Mouse (Mus musculus) layer of hippocampus, adult 9-10 months (tissue): ENCODE results near the gene Ung.

Experiments
- DNase-seq: peaks from one replicate; pipeline ENCODE4 v3.0.0; 2022; ENCODE audit warnings: low spot score

The Ung gene

DNA sequence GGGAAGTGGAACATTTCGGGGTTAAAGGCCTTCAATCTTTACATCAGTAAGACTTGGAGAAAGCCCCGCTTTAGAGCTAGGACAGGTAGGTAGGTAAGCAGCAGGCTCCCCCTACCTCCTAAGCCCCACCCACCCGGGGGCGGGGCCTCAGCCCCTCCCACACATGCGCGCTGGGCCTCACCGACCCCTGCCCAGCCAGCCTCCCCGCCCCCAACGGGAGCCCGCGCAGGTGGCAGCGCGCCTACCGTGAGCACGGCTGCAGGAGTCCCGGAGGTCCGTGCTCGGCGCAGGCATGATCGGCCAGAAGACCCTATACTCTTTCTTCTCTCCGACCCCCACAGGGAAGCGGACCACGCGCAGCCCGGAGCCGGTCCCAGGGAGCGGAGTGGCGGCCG is at the start of gene Ung:
Gene Ung, plus strand, starts transcription at position 176 of the 395 bp plus-strand sequence.
- DNase-seq: no peak

DNA sequence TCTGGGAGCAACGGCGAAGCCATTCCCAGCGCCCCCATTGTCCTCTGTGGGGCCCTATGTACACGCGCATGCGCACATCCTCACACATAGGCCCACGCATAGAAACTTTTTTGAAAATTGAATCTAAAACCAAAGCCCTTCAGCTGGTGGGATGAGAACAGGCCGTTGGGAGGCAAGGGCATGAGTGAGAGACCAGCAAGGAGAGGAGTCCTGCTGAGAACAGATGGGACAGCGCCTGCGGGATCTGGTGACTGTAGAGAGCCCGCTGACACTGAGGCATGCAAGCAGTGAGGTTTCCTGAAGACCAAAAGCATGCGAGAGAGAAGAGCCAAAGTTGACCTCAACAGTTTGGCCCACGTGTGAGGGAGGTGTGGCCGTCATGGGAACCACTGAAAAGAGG is 44.7 kb upstream of the Ung start:
- no peak for DNase-seq

DNA sequence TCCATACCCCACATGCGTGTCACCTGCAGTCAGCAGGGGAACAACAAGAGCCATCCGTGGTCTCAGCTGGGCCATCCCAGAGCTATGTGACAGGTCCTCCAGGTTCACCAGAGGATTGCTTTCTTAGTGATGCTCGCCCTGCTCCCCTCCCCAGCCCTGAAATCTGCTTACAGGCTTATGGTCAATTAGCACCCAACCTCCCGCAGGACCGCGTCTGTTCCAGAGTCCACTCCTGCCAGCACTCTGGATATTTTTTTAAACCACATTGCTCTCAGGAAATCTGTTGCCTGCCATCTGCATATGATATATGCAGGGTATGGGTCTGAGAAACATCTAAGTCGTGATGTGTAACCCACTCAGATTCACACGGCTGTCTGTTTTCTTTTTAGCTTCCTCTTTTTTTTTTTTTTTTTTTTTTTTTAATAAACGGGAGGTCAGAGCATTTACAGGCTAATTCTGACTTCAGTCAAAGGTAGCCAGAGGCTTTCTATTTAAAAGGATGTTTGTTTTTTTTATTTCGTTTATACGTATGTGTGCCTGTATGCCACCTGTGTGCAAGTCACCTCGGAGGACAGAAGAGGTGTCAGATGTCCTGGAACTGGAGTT is 42.2 kb upstream of the Ung start:
- DNase-seq: no peak

DNA sequence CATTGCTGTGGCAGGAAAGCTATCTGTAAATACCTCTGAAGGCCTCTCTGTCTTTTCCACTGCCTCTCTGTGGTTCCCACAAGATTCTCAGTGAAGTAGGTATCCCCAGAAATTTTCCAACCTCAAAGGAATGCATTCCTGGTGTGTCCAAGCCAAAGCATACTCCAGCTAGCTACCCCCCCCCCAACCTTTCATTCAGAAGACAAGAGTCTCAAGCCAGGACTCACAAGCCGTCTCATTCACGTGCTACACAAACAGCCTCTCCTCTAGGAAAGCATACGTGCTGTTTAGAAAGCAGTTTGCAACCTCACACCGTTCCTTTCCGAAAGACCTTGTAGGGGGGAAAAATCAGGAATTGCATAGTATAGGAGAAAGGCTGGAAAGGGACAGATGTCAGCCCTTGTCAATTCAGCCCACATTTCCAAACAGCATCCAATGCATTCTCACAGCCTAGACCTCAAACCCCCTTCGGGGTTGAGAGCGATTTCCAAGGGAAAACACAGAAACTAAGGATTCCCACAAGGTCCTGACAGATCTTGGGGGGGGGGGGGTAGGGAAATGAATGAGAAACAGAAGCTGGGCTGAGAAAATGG is 39.7 kb upstream of the Ung start:
- no peak for DNase-seq

DNA sequence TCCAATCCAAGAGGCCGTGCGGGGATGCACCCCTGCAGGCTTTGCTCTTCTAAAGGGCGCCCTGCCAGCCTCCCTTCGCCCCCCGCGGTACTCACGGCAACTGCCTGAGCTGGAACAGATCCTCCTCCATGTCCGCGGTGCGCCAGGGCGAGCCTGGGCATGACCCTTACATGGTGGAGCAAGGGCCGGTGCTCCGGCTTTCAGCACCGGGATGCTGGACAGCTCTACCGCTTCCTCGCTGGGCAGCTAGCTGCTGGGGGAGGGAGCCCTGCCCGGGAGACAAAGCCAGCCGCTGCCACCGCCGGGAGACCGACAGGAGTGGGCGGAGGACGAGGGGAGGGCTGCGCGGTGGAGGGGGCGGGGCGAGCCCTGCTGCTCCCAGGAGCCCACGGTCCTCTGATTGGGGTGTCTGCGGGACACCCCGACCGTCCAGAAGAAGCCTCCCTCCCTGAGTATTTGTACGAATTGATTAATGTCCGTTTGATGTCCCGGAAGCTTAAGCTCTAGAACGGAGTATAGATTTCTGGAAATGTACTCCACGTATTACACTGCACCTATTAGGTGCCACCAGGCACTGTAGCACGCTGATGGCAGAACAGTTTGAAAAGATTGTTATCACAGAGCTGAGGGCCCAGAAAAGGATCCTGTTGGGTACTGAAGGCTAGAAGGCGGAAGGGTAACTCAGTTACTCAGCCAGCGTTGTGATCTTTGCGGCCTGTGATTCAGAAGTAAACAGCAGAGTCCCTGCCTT is 39.0 kb upstream of the Ung start, which contains the start of gene Svop:
Gene Svop, minus strand, starts transcription at position 514 of the 751 bp plus-strand sequence.
- peak; percentile 31 for DNase-seq

DNA sequence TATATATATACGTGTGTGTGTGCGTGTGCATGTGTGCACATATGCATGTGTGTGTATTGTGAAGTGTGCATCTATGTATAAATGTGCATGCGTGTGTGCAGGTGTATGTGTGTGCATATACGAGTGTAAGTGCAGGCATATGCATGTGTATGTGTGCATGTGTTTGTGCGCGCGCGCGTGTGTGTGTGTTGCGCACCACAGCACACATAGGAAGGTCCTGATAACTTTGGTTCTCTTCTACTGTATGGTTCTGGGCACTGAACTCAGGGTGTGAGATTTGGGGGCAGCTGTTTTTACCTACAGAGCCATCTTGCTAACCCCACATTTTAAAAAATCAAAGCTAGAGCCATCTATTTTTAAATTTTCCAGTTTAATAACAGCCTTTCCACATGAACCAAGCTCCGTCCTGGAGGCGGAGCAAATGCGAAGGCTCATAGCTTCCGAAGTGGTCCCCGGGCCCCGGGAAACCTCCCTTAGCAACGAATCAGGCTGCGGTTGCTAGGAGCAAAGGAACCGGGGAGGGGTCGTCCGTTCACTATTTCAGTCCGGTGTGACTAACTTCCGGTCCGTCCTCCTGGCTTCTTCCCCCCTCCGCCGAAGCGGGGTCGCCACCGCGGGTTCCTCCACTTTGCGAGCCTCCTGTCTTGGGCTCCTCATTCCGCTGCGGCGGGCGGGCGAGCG is 30.3 kb upstream of the Ung start:
- peak; percentile 73 for DNase-seq

DNA sequence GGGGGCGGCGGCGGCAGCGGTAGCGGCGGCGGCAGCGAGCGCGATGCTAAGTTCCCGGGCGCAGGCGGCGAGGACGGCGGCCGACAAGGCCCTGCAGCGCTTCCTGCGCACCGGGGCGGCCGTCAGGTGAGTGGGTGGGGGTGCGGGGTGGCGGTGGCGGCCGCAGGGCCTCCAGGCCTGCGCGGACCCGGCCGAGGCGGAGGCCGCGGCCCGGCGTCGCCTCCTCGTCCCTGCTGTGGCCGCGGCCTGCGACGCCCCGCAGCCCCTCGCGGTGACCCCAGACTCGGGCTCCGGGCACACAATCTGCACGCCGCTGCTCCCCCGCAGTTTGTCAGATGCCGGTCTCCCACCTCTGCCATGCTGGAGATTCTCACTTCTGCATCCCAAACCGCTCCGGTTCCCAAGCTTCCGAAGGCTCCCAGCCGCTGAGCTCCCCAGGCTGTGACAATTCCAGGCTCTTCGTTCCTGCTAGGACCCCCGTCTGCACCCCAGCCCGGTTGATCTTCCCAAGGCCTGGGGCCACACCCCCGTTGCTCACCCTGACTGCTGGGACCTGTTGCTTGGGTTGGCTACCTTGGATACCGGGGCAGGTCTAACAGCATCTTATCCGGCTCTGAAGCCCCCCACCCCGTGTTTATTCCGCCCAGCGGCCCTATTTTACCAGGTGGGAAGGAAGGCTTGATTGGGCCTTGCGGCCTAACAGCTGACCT is 29.6 kb upstream of the Ung start:
- DNase-seq: no peak

DNA sequence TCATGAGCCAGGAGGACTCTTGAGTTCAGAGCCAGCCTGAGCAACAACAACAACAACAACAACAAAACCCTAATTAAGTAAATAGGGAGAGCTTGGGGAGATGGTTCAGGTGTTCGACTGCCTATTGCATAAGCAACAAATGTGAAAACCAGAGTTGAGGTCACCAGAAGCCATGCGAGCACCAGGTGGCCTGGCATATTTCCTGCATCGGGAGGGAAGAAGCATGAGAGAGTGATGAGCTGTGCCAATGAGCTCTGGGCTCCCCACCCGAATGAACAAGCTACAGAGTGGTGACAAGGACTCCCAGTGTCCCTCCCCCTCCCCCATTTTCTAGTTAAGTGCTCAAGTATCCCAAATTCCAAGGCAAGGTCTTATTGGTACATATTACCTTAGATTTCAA is 28.3 kb upstream of the Ung start:
- DNase-seq: no peak

DNA sequence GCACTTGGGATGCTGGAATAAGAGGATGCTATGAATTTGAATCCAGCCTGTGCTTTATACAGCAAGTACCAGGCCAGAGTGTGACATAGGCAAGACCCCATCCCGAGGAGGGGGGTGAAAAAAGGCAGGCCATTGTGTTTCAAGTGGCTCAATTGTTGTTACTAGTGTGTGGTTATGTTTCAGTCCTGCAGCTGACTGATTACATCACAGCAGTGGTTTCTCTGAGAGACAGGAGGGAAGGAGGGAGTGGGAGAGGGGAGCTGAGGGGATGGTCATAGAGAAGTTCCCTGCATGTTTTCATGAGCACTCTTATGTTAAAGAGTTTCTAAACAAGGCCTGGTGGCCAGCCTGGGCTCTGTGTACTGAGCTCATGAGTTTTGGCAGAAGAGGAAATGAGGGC is 27.4 kb upstream of the Ung start:
- DNase-seq: peak; percentile 26

DNA sequence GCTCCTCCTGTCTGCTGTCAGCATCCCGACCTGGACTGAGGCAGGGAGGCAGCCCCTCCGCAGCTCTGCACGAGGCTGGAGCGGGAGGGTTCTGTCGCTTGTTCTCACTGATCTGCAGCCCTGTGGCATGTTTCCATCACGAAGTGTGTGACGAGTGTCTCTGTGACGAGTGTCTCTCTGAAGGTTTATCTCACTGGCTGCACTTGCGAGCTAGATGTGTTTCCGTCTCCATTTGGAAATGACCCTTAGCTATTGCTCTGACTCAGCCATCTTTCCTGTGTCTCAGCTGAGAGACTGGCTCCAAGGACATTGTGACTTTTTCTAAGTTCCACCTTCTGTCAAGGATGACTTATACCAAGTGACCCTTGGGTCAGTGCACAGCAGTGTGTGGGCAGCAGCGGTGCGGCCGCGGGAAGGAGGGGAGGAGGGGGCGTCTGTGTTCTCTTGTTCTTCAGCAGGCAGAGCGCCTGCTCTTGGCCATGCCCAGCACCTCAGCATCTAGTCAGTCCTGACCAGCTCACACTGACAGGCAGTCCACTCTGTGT is 23.7 kb upstream of the Ung start:
- no peak for DNase-seq

DNA sequence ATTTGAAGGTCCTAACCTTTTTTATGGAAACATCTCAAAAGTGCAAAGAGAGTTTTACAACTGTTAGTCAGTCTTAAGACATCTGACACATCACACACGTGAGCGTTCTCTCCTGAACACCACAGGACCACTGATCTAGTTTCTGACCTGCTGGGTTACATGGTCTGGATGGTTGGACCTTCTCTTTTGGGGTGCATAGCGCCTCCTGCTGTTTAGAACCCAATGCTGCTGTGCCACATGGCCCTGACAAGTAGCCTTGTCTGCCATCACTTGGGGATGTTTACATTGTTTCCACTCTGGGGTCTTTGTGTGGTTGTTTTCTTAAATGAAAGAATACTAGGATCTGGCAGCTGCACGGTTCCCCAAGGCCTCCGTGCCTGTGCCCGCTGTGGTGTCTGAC is 16.9 kb upstream of the Ung start:
- no peak for DNase-seq

DNA sequence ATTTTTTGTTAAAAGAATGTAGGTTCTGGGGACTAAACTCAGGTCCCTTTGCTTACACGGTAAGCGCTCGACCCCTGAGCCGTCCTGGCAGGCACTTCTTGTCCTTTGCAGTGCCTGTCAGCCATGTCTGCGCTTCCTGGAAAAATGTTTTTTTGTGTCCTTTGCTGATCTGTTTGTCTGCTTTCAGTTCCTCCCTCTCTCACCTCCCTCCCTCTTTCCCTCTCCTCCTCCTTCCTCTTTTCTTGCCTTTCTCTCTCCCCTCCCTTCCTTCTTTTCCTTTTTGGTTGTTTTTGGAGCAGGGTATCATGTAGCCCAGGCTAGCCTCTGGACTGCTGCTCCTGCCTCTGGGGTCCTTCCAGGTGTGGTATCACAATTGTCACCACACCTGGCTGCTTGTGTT is 15.2 kb upstream of the Ung start:
- DNase-seq: no peak

DNA sequence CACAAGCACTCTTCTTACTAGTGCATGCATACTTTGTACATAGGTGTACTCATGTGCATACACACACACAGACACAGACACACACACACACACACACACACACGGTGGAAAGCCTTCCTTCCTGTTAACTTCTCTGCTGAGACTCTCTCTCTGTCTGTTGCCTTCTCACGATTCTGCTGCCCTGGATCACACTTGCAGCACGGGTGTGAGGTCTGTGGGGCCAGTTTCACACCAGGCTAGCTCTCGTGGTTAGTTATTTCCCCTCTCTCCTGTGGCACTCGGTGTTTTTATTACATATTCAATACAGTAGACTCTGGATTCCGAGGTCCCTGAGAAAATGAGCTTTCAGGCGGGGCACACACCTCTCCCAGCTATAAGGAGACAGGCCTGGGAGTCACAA is 13.6 kb upstream of the Ung start:
- no peak for DNase-seq

DNA sequence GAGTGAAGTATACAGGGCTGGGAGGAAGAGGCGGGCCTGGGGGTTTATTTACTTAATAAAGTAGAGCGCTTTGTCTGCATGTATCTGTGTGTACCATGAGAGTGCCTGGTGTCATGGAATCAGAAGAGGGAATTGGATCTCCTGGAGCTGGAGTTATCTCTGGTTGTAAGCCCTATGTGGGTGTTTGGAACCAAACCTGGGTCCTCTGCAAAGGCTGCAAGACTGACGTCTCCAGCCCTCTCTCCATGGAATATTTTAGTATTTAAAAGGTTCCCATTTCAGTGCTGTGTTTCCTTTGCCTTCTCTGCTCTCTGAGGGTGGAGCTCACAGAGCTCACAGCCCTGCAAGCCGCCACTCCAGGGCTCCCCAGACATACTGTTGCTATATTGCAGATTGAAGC is 10.4 kb upstream of the Ung start:
- no peak for DNase-seq

DNA sequence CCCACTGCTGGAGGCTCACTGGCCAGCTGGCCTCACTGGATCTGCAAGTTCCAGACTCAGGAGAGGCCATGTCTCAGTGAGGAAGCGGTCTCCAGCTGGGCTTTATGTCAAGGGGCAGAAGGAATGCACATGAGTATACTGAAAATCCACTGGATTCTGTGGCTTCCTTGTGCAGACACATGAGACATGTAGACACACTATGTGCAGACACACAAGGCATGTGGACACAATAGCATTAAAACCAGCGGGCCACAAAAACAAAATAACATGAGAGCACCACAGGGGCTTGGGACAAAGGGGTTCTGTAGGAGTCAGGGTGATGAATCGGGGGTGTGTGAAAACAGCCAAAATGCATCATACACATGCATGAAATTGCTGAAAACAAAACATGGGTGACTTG is 4.2 kb upstream of the Ung start:
- no peak for DNase-seq

DNA sequence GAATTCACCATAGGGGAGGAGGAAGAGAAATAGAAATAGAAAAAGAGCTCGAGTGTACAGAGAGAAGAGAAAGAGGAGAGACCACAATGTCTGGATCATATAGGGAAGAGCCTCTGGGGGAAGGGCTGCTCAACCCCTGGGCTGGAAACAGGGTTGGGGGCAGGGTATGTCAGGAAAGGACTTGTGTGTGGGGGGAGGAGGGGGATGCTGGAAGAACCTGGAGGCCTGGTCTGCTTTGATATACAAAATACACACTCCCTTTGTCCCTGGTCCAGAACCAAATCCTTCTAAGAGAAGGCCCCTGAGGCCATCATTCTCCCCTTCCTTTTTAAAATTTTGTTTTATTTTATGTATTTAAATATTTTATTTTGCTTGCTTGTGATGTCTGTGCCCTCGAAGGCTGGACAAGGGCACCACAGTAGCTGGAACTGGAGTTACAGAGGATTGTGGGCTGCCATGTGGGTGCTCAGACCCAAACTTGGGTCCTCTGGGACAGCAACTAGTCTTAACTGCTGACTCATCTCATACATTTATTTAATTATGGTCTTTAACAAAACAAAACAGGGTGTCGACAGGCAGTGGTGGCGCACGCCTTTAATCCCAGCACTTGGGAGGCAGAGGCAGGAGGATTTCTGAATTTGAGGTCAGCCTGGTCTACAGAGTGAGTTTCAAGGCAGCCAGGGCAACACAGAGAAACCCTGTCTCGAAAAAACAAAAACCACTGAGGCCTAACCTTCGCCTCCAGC is 3.5 kb upstream of the Ung start:
- DNase-seq: no peak

DNA sequence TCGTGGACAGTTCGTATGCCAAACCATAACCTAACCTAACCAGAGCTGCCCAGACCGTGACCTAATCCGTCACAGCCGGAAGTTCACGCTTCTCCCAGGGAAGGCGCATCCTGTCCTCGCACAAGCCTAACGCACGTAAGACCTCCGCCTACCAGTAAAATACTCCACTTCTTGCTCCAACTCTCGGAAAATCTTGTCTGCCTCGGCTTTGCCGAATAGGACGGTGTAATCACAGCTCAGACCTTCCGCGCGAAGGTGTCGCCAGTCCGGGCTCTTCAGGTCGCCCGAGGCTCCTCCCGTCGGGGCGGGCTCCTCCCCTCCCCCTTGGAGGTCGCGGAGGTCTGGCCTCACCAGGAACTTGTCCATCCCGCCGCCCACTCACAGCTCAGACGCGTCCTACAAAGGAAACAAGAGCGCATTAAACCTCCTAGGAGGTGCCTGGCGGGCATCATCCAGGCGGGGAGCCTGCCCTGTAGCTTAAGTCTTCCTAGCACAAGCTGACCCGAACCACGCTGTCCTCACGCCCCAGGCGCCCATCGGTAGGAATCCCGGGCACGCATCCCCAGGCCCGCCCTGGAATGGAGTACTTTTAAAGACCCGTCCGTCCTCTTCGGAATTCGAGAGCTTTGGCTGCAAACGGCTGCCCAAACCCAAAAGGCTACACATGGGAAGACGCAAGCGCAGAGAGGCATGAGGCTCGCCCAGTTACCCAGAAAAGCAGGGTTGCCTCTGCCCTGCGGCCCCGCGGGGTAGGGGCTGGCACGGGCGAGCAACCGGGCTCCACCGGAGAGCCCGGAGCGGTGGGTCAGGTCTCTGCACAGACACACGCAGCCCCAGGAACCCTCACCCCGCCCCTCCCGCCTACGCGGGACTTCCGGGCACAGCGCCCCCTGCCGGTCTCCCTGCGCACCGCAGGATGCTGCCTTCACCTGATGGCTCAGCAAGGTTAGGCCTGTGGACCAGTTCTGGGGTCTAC is 2.5 kb upstream of the Ung start, which contains the start of gene Alkbh2:
Gene Alkbh2, minus strand, starts transcription at position 845 of the 976 bp plus-strand sequence.
- peak; percentile 56 for DNase-seq

DNA sequence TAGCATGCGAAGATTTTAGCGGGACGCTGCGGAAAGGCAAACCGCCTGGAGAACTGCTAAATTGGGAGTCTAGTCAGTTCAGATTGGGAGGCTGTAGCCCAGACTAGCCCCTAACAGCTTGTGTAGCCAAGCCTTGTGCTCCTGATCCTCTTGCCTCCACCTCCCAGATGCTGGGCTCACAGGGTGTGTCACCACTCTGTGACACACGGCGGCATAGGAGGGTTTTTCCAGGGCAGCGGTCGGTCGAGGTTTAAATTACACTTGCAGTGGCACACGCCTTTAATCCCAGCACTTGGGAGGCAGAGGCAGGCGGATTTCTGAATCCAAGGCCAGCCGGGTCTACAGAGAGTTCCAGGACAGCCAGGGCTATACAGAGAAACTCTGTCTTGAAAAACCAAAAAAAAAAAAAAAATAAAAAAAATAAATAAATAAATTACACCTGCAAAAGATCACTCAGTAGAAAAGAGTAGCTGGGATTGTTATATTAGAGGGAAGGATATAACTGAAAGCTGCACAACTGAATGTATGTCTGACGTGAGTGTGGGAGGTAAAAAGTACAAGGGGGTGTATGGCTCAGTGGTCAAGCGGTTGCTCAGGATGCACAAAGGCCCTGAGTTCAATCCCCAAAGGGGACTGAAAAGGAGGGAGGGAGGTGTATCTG is 506 bp upstream of the Ung start:
- DNase-seq: no peak
